Mouse (Mus musculus) E14TG2a.4 (cell line): ENCODE data around the gene Hspbp1.

Experiments used
- H3K27me3 ChIP-seq: 2 replicates; pipeline ENCODE4 v1.6.1; 2014; ENCODE audit warnings: low read length, control low read depth; ENCODE audit not compliant: insufficient read depth
- H3K36me3 ChIP-seq: 2 replicates; pipeline ENCODE4 v1.6.1; 2014; ENCODE audit warnings: low read length, control low read depth; ENCODE audit not compliant: insufficient read depth
- H3K4me1 ChIP-seq: replicated peaks from 2 replicates; pipeline ENCODE4 v1.6.1; 2014; ENCODE audit warnings: low read depth, low read length, control low read depth
- H3K4me3 ChIP-seq: replicated peaks from 2 replicates; pipeline ENCODE4 v1.5.1; 2014; ENCODE audit warnings: mild to moderate bottlenecking, low read length
- H3K9me3 ChIP-seq: 2 replicates; pipeline ENCODE4 v1.6.1; 2014; ENCODE audit warnings: low read length, control low read depth
- CTCF ChIP-seq: conservative IDR thresholded peaks from 2 replicates; pipeline ENCODE4 v1.5.1; 2014; ENCODE audit warnings: low read length
- NANOG ChIP-seq: IDR thresholded peaks from 2 replicates; pipeline ENCODE4 v1.6.1; 2014; ENCODE audit warnings: borderline replicate concordance, low read length, mixed read lengths
- POU5F1 ChIP-seq: IDR thresholded peaks from 2 replicates; pipeline ENCODE4 v1.6.1; 2014; ENCODE audit warnings: low read length, borderline replicate concordance

Hspbp1 gene

DNA sequence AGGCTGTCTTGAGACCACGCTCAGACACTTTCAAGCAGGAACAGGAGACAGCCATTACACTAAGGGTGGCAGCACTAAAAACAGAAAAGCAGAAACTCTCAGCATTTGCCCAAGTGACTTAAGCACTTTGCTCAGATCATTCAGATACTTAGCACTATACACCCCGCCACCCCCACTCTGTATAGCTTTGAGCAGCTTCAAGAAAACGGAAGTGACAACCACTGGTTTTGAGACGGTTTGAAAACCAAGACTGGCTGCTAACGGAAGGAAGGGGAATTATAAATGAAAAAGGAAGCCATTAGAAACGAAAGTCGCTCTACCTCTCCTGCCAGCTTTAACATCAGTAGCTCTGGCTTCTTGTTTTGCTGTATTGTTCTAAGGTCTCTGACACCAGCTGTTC lies 31.1 kb downstream of the Hspbp1 start:
- Histone ChIP-seq H3K4me1 (peaks cover 67% of the 10 kb centered on the region), H3K9me3 (no peaks in the 10 kb centered on the region), H3K36me3 (peaks cover 45% of the 10 kb centered on the region), H3K27me3 (no peaks in the 10 kb centered on the region), H3K4me3 (no peak overlapping the region)
- TF ChIP-seq CTCF (no peak), POU5F1 (no peak), NANOG (no peak)

DNA sequence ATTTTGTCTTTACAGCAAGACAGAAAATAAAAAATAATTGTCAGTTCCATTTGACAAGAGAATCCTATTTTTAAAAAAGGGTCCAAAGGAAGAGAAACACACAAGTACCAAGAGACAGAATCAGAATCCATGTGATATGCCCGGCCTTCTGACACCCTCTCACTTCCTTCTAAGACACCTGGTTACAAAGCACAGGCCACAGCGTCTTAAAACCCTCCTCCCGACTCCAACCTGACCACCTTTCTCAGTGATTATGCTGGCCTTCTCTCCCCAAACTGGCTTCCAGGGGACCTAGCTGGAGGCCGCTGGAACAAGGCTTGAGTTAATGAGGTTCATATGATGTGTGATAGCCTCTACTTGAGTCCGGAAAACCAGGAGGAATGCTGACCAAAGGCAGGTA lies 31.5 kb downstream of the Hspbp1 start:
- Histone ChIP-seq H3K4me3 (no peak overlapping the region), H3K4me1 (peaks cover 67% of the 10 kb centered on the region), H3K9me3 (no peaks in the 10 kb centered on the region), H3K27me3 (no peaks in the 10 kb centered on the region), H3K36me3 (peaks cover 45% of the 10 kb centered on the region)
- TF ChIP-seq CTCF (no peak), POU5F1 (no peak), NANOG (no peak)

DNA sequence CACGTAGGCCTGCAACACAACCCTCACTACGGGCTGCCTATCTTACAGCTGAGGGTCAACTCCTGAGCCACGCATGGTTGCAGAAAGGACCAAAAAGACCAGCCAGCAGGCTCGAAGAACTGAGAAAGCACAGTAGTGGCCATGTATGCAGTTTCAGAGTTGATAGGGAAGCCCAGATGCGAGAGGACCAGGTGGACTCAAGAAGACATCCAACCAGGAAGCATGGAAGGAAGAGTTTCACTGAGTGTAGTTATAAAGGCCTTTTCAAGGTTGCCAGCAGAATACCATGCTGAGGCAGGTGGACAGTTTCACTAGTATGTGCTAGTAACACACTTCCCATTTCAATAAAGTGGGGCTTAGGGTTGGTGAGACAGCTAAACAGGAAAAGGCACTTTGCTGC lies 32.1 kb downstream of the Hspbp1 start:
- no peak for TF ChIP-seq NANOG
- TF ChIP-seq CTCF = no peak
- TF ChIP-seq POU5F1 = no peak
- H3K9me3 ChIP-seq = no peaks in the 10 kb centered on the region
- peaks cover 63% of the 10 kb centered on the region for H3K4me1 ChIP-seq
- no peaks in the 10 kb centered on the region for H3K27me3 ChIP-seq
- peaks cover 51% of the 10 kb centered on the region for H3K36me3 ChIP-seq
- no peak overlapping the region for H3K4me3 ChIP-seq

DNA sequence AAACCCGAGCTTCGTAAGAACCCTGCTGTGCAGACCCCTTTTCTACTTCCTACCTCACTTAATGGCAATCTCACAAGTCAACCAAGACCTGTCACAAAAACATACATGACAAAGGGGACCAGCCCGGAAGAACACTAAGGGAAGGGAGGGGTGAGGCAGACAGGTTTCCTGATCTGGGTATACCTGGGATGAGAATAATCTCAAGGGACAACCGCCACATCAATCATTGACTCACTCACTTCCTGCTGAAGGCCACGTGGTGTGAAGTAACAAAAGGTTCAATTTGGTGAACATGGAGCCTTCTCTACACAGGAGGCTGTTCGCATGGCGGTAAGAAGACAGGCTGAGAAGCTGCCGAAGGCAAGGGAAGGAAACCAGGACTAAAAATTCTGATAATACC lies 33.3 kb downstream of the Hspbp1 start:
- Histone ChIP-seq H3K4me1 (peaks cover 59% of the 10 kb centered on the region), H3K36me3 (peaks cover 61% of the 10 kb centered on the region), H3K27me3 (no peaks in the 10 kb centered on the region), H3K4me3 (no peak overlapping the region), H3K9me3 (no peaks in the 10 kb centered on the region)
- TF ChIP-seq CTCF (no peak), POU5F1 (no peak), NANOG (no peak)

DNA sequence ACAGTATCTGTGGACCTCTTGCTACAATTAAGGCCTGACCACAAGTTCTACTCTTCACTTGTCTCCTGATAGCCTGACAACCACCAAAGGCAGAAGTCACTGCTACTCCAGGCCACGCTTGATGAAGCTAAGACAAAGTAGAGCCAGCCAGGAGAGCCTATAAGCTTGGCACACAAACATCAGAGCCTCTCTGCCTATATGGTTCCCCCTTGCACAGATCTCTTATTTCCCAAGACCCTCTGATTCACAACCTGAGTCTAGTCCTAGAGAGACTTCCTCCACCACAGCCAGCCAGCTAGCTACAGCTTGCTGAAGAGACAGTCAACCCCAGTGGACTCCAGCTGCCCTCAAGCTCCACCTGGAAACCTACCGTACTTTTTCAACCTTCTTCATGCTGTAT lies 36.9 kb downstream of the Hspbp1 start:
- peaks cover 28% of the 10 kb centered on the region for H3K4me1 ChIP-seq
- no peaks in the 10 kb centered on the region for H3K27me3 ChIP-seq
- peaks cover 65% of the 10 kb centered on the region for H3K36me3 ChIP-seq
- TF ChIP-seq POU5F1 = no peak
- no peak for TF ChIP-seq CTCF
- no peak for TF ChIP-seq NANOG
- H3K4me3 ChIP-seq = no peak overlapping the region
- H3K9me3 ChIP-seq = no peaks in the 10 kb centered on the region

DNA sequence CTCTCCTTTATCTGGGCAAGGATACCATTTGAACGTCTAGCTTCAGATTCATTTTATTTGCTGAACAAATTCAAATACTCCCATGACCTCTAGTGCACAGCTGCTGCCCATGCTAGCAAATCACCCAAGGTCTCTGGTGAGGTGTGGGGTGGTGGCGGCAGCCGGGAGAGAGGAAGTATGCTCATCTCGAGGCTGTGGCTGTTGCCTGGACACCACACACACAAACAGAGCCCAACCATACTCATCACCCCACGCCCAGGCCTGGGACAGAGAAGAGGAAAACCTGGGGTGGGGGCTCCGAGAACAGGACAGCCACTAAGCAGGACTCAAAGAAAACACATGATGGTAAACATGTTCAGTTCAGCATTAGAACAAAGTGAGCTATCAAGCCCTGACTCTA lies 37.6 kb downstream of the Hspbp1 start:
- Histone ChIP-seq H3K4me1 (peaks cover 21% of the 10 kb centered on the region), H3K9me3 (no peaks in the 10 kb centered on the region), H3K36me3 (peaks cover 65% of the 10 kb centered on the region), H3K27me3 (no peaks in the 10 kb centered on the region), H3K4me3 (no peak overlapping the region)
- no peak for TF ChIP-seq CTCF
- no peak for TF ChIP-seq NANOG
- no peak for TF ChIP-seq POU5F1

DNA sequence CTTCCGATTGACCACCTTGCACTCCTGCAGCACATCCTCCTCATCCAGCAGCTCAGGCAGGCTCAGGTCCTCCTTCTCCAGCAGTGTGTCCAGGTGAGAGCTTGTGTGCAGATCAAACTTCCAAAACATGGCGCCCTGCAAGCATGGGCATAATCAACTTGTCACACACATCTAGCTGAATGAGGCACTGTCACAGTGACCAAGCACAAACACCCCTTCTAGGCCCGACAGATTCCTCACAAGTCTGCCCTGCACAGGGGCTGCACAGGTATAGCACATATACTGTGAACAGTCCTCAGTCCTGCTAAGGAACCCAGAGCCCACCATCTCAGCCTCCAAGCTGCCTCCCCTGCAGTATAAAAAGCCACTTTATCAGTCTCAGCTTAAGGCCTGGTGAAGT lies 38.1 kb downstream of the Hspbp1 start:
- no peaks in the 10 kb centered on the region for H3K27me3 ChIP-seq

DNA sequence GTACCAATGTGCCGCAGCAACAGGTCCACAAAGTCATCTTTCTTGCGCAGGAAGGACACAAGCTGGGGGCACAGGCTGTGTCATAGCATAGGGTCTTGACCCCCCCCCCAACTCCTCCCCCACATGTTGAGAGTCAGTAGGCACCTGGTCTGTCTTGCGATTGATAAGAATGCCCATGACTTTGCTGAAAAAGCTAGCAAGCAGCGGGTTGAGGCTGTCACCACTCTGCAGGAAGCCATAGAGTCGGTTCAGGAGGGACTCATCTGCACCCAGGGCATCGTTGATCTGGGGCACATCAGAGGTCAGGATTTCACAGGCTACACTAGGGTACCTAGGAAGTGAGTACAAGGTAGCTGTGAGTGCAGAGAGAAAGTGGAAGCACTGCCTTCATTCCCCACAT lies 41.6 kb downstream of the Hspbp1 start:
- Histone ChIP-seq H3K4me1 (peaks cover 9% of the 10 kb centered on the region; the same call in 1 of the 2 replicates), H3K27me3 (no peaks in the 10 kb centered on the region), H3K4me3 (no peak overlapping the region), H3K36me3 (peaks cover 97% of the 10 kb centered on the region), H3K9me3 (no peaks in the 10 kb centered on the region)
- TF ChIP-seq NANOG (no peak), POU5F1 (no peak), CTCF (no peak)

More for the DNA sequence above, 38.1 kb downstream of the Hspbp1 start:
- Histone ChIP-seq H3K4me3 (no peak overlapping the region), H3K9me3 (no peaks in the 10 kb centered on the region), H3K36me3 (peaks cover 69% of the 10 kb centered on the region), H3K4me1 (peaks cover 17% of the 10 kb centered on the region)
- no peak for TF ChIP-seq POU5F1
- no peak for TF ChIP-seq NANOG
- TF ChIP-seq CTCF = no peak

DNA sequence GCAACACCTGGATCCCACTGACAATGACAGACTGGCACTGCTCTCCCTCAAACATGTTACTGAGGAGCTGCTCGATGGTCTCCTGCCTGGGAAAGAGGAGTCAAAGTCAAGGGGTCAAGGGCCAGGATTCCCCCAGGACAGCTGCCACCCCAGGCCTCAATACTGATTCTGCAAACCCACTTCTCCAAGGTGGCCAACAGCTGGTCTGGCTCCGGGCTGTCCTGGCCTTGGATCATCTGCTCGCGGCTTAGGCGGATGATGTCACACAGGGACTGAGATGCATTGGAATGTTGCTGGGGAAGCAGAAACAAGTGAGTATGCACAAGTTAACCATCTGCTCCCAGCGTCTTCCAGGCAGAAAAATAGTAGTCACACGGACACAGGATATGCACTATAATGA lies 42.9 kb downstream of the Hspbp1 start:
- H3K4me3 ChIP-seq = no peak overlapping the region
- TF ChIP-seq POU5F1 = no peak
- TF ChIP-seq CTCF = no peak
- no peak for TF ChIP-seq NANOG
- H3K4me1 ChIP-seq = peaks cover 5% of the 10 kb centered on the region; the same call in 1 of the 2 replicates
- H3K27me3 ChIP-seq = no peaks in the 10 kb centered on the region
- peaks cover 98% of the 10 kb centered on the region for H3K36me3 ChIP-seq
- no peaks in the 10 kb centered on the region for H3K9me3 ChIP-seq
